Mouse (Mus musculus) left cerebral cortex, adult 9 months (tissue): ENCODE measurements around the gene Timm23.
"Not testable (repeated sequence)": the region's sequence is repeated elsewhere in the genome, so short reads cannot be mapped to it uniquely, and the experiment has no call there.

Experiments
- DNase-seq, 2 experiments: peaks; one replicate each; pipeline ENCODE4 v3.0.0; 2022; ENCODE audit warnings: low spot score in 2 of 2

The Timm23 gene

GRCm38 (mm10) chr14:32201791-32202451 is at the start of gene Timm23, which contains the start of gene Parg:
Gene Timm23 (minus strand): TSS chr14:32201898.
Gene Parg (plus strand): TSS chr14:32201949.
- DNase-seq, result peak; percentile 72 to 87

- no peak for DNase-seq
Observed at GRCm38 (mm10) chr14:32249616-32250015, 47.9 kb upstream of the Timm23 start.

GRCm38 (mm10) chr14:32246019-32246418 is 44.3 kb upstream of the Timm23 start:
- no peak for DNase-seq

GRCm38 (mm10) chr14:32242401-32242800 is 40.7 kb upstream of the Timm23 start:
- no peak for DNase-seq

- peak in 1 of 2 experiments; percentile 73 for DNase-seq
Observed at GRCm38 (mm10) chr14:32228996-32229395, 27.3 kb upstream of the Timm23 start.

GRCm38 (mm10) chr14:32226601-32227000 is 24.9 kb upstream of the Timm23 start:
- DNase-seq, result no peak

GRCm38 (mm10) chr14:32201354-32201753 is 344 bp downstream of the Timm23 start:
- DNase-seq, result no peak

- not testable (repeated sequence) for DNase-seq
Observed at GRCm38 (mm10) chr14:32193557-32193956, 8.1 kb downstream of the Timm23 start.

GRCm38 (mm10) chr14:32192437-32192836 is 9.3 kb downstream of the Timm23 start:
- peak in 1 of 2 experiments; percentile 23 for DNase-seq

- DNase-seq, result no peak
Observed at GRCm38 (mm10) chr14:32191926-32192325, 9.8 kb downstream of the Timm23 start.

GRCm38 (mm10) chr14:32190627-32191391 is 10.9 kb downstream of the Timm23 start:
- no peak for DNase-seq

- DNase-seq, result no peak
Observed at GRCm38 (mm10) chr14:32183846-32184245, 17.9 kb downstream of the Timm23 start.

GRCm38 (mm10) chr14:32180861-32181260 is 20.8 kb downstream of the Timm23 start:
- no peak for DNase-seq

GRCm38 (mm10) chr14:32179393-32180195 is 22.1 kb downstream of the Timm23 start:
- no peak for DNase-seq

GRCm38 (mm10) chr14:32176590-32176989 is 25.1 kb downstream of the Timm23 start:
- DNase-seq, result not testable (repeated sequence)

GRCm38 (mm10) chr14:32175310-32175709 is 26.4 kb downstream of the Timm23 start:
- no peak for DNase-seq

- DNase-seq, result no peak
Observed at GRCm38 (mm10) chr14:32170137-32170536, 31.6 kb downstream of the Timm23 start.

GRCm38 (mm10) chr14:32168653-32169231 is 33.0 kb downstream of the Timm23 start:
- DNase-seq, result no peak

GRCm38 (mm10) chr14:32167326-32167725 is 34.4 kb downstream of the Timm23 start:
- no peak for DNase-seq

- DNase-seq, result no peak
Observed at GRCm38 (mm10) chr14:32166840-32167239, 34.9 kb downstream of the Timm23 start.

GRCm38 (mm10) chr14:32166062-32166441 is 35.6 kb downstream of the Timm23 start:
- DNase-seq, result no peak
